Mouse (Mus musculus) cerebellum, adult 11-12 months (tissue): ENCODE measurements around the gene Sike1.

ENCODE experiments used
- DNase-seq: peaks from one replicate; pipeline ENCODE4 v3.0.0; 2022

Gene Sike1

GRCm38 (mm10) chr3:102995605-102996321, at the start of gene Sike1:
TSS of gene Sike1 (plus strand) at chr3:102995708.
- peak; percentile 93 for DNase-seq

GRCm38 (mm10) chr3:102946312-102946711, 49.2 kb upstream of the Sike1 start:
- DNase-seq = no peak

GRCm38 (mm10) chr3:102946861-102947260, 48.6 kb upstream of the Sike1 start:
- DNase-seq = no peak

- DNase-seq = no peak
Measured at GRCm38 (mm10) chr3:102954476-102954875, 41.0 kb upstream of the Sike1 start.

- no peak for DNase-seq
Measured at GRCm38 (mm10) chr3:102955143-102955542, 40.4 kb upstream of the Sike1 start.

- no peak for DNase-seq
Measured at GRCm38 (mm10) chr3:102955596-102955995, 39.9 kb upstream of the Sike1 start.

GRCm38 (mm10) chr3:102964033-102964432, 31.5 kb upstream of the Sike1 start, which contains the start of gene Nr1h5:
TSS of gene Nr1h5 (minus strand) at chr3:102964133.
- DNase-seq = no peak

GRCm38 (mm10) chr3:102970067-102970466, 25.4 kb upstream of the Sike1 start:
- DNase-seq = no peak

- DNase-seq = no peak
Measured at GRCm38 (mm10) chr3:102970508-102970907, 25.0 kb upstream of the Sike1 start.

- no peak for DNase-seq
Measured at GRCm38 (mm10) chr3:102976906-102977305, 18.6 kb upstream of the Sike1 start.

- DNase-seq = no peak
Measured at GRCm38 (mm10) chr3:102979550-102980348, 15.8 kb upstream of the Sike1 start.

GRCm38 (mm10) chr3:102980349-102980736, 15.2 kb upstream of the Sike1 start:
- no peak for DNase-seq

- DNase-seq = no peak
Measured at GRCm38 (mm10) chr3:102991041-102991440, 4.5 kb upstream of the Sike1 start.

- no peak for DNase-seq
Measured at GRCm38 (mm10) chr3:102992936-102993335, 2.6 kb upstream of the Sike1 start.

- DNase-seq = no peak
Measured at GRCm38 (mm10) chr3:102995233-102995604, 289 bp upstream of the Sike1 start.

- no peak for DNase-seq
Measured at GRCm38 (mm10) chr3:102997036-102997435, 1.5 kb downstream of the Sike1 start.

- no peak for DNase-seq
Measured at GRCm38 (mm10) chr3:102997591-102997990, 2.1 kb downstream of the Sike1 start.

- DNase-seq = no peak
Measured at GRCm38 (mm10) chr3:103001595-103001994, 6.1 kb downstream of the Sike1 start.

- DNase-seq = no peak
Measured at GRCm38 (mm10) chr3:103017350-103017749, 21.8 kb downstream of the Sike1 start.

GRCm38 (mm10) chr3:103019462-103019861, 24.0 kb downstream of the Sike1 start:
- DNase-seq = peak; percentile 44

GRCm38 (mm10) chr3:103020249-103020942, 24.9 kb downstream of the Sike1 start, which contains the start of gene Csde1:
TSS of gene Csde1 (plus strand) at chr3:103020426.
- DNase-seq = peak; percentile 98

- DNase-seq = peak; percentile 87
Measured at GRCm38 (mm10) chr3:103020943-103021638, 25.6 kb downstream of the Sike1 start.

GRCm38 (mm10) chr3:103026174-103026573, 30.7 kb downstream of the Sike1 start:
- DNase-seq = no peak
